Mouse (Mus musculus) kidney, adult 2 months (tissue): ENCODE data around the gene Pcp4.

Source experiments
- CTCF ChIP-seq: fragments of 200-500 bp; conservative IDR thresholded peaks from 2 replicates; pipeline ENCODE4 v1.5.1; 2011; ENCODE audit warnings: low read depth, mild to moderate bottlenecking, control low read depth, low read length, moderate library complexity, mixed read lengths; ENCODE audit not compliant: insufficient read depth, insufficient read length
- POLR2A ChIP-seq: fragments of 200-500 bp; IDR thresholded peaks from one replicate; pipeline ENCODE4 v1.6.1; 2011; ENCODE audit warnings: low read depth, low read length, control low read depth

GRCm38 (mm10) chr16:96530569-96530898 lies 63.1 kb downstream of the Pcp4 start:
- no peak for TF ChIP-seq CTCF
- no peak for TF ChIP-seq POLR2A
